Mouse (Mus musculus) layer of hippocampus, postnatal 36 days (tissue): ENCODE data around the gene Bhlhe40. TPM values are rescaled to one million over a fixed set of nuclear protein-coding genes. Genes with fewer than 3 reads are reported as not detected.

ENCODE experiments used
- DNase-seq, 2 experiments: peaks; one replicate each; pipeline ENCODE4 v3.0.0; 2022
- total RNA-seq, 2 experiments: library from RNA; stranded (reverse); gene quantifications; 2 replicates each; pipeline ENCODE4 v1.2.3; 2021

Gene Bhlhe40
- total RNA-seq, 2 experiments from 2014 or later, result 92.5 to 102 TPM

GRCm38 (mm10) chr6:108694965-108695724, 34.7 kb downstream of the Bhlhe40 start:
- DNase-seq, result no peak

GRCm38 (mm10) chr6:108695844-108696821, 35.7 kb downstream of the Bhlhe40 start:
- no peak for DNase-seq

GRCm38 (mm10) chr6:108696822-108697202, 36.4 kb downstream of the Bhlhe40 start:
- no peak for DNase-seq

- DNase-seq, result no peak
Measured at GRCm38 (mm10) chr6:108697345-108697744, 36.9 kb downstream of the Bhlhe40 start.

- no peak for DNase-seq
Measured at GRCm38 (mm10) chr6:108698343-108698870, 38.0 kb downstream of the Bhlhe40 start.

- no peak for DNase-seq
Measured at GRCm38 (mm10) chr6:108699679-108700078, 39.2 kb downstream of the Bhlhe40 start.

DNA sequence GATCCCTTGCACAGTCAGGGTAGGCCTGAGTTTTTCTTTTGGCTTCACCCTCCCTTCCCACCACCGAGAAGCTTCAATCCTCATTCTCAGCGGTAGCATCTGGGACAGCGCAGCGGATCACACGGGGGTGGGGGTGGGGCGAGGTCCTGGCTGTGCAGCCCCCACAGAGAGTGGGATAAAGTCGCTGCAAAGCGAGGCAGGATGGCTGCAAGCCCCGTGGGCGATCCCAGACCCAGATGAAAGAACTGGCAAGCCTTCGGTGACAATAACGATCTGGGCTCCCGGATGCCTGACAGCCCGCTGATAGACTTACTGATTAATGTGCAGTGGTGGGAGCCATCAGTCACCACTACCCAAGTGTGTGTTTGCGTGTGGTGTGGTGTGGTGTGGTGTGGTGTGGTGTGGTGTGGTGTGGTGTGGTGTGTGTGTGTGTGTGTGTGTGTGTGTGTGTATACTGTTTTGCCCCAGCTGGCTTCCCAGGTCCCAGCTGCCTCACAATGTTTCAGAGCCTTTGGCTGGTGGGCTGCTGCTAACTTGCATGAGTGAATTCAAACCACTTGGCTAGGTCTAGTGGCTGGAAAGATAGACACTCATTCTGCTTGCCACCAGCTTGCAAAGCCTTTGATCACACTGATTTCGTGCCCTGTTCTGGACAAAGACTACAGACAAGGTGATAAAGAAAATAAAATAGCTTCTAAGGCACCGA, 40.4 kb downstream of the Bhlhe40 start:
- peak; percentile 13 to 45 for DNase-seq

- no peak for DNase-seq
Measured at GRCm38 (mm10) chr6:108702648-108703047, 42.2 kb downstream of the Bhlhe40 start.

- no peak for DNase-seq
Measured at GRCm38 (mm10) chr6:108703085-108703484, 42.7 kb downstream of the Bhlhe40 start.

- DNase-seq, result no peak
Measured at GRCm38 (mm10) chr6:108704316-108705080, 44.1 kb downstream of the Bhlhe40 start.

DNA sequence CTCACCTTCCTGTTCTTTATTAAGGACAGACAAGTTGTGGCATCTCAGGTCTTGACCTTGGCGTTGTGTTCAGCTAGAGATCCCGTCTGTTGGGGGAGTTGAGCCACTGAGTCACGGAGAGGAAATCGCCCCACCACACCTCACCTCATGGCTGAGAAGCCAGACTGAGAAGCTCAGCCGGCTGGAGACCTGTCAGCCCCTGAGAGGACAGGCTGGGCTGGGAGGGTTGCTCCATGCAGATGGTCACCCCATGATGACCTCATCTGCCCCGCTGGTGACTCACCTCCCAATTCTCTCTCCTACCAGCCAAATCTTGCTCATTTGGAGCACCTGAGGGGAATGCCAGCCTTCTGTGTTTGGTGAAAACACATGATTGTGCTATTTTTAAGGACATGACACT, 45.5 kb downstream of the Bhlhe40 start:
- no peak for DNase-seq

DNA sequence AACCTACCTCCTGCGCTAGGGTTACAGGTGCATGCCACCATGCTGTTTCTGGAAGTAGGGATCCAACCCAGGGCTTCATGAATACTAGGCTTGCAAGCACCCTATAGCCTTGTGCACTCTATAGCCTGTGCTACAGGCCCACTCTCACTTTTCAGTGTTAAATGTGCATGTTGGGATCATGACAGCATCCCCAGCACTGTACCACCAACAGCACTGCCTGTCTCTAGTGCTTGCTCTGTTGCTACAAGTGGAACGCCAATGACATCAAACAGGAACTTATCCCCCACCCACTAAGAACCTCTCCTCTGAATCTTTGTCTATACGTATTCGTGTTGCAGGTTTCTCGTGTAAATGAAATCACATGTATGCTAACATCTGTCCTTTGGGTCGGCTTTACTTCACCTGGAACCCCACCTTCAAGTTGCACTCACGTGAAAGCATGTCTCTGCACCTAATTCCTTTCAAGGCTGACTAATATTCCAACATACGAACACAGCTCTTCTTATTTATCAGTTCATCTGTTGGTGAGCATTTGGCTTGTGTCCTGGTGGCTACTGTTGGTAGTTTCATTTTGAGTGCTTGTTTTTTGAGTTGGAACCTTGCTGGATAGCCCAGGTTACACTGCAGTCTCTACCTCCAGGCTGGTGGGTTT, 46.7 kb downstream of the Bhlhe40 start:
- DNase-seq, result no peak

DNA sequence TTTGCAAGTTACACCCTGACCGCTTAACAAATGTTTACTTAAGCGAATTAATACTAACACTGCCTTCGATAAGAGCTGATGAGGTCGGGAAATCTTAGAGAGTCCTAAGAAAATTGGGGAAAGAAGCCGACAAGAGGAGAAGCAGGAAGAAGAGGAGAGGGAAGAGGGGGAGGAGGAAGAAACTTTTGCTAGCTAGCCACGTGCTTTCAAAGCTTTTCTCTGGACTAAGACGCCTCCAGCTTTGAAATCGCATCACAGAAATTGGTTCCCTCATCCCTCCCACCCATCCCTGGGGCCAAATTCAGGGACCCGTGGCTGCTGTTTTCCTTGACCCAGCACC, 48.7 kb downstream of the Bhlhe40 start:
- no peak for DNase-seq

GRCm38 (mm10) chr6:108709471-108710231, 49.2 kb downstream of the Bhlhe40 start:
- peak; percentile 72 to 77 for DNase-seq

DNA sequence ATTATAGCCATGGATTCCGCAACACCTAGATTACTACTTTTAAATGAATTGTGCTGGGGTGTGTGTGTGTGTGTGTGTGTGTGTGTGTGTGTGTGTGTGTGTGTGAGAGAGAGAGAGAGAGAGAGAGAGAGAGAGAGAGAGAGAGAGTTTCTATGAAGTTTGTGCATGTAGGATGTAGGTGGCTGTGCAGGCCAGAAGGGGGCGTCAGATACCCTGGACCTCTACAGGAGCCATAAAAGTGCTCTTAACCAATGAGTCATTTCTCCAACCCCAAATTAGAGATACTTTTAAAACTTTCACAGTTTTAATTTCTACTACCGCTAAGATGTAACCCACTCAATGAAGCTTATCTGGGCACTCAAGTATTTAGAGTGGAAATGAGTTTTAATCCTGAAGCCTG, 50.2 kb downstream of the Bhlhe40 start:
- DNase-seq, result no peak

DNA sequence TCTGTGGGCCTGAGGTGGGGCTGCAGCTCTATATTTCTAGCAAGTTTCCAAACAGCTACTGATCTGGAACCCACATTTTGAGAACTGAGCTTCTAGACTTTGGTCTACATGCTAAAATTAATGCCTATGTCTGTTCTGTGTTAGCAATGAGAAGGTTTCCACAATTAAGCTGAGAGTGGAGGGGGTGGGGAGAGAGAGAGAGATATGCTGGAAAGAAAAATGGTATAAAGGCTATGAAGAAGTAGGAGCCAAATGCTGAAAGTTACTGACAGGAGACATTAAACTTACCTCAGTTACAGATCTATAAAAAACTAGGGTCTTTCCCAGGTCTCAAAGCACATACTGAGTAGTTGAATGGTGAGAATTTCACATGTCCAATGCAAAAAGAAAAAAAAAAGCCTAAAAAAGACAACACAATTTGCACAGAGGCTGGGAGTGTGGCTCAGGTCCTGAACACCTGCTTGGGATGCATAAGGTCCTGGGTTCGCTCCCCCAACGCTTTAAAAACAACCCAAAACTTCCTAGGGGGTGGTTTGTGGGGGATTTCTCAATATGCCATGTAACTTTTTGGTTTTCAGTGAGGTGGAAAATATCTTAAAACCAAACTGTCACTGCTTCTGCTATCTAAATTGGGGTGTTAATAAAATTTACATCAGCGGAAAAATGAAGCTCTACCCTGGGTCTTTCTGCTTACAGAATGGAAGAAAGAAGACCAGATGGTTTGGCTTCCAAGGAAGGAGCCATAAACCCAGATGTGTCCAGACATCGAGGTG, 50.9 kb downstream of the Bhlhe40 start:
- DNase-seq, result no peak

GRCm38 (mm10) chr6:108712148-108712547, 51.7 kb downstream of the Bhlhe40 start:
- no peak for DNase-seq

GRCm38 (mm10) chr6:108713175-108713974, 52.9 kb downstream of the Bhlhe40 start:
- DNase-seq, result no peak
